Mouse (Mus musculus): ENCODE results near the gene Fkbp6. TPM values are rescaled to one million over a fixed set of nuclear protein-coding genes. Genes with fewer than 3 reads are reported as not detected.
"Not testable (repeated sequence)": the region's sequence is repeated elsewhere in the genome, so short reads cannot be mapped to it uniquely, and the experiment has no call there.

The Fkbp6 gene
- total RNA-seq (2021): not detected

DNA sequence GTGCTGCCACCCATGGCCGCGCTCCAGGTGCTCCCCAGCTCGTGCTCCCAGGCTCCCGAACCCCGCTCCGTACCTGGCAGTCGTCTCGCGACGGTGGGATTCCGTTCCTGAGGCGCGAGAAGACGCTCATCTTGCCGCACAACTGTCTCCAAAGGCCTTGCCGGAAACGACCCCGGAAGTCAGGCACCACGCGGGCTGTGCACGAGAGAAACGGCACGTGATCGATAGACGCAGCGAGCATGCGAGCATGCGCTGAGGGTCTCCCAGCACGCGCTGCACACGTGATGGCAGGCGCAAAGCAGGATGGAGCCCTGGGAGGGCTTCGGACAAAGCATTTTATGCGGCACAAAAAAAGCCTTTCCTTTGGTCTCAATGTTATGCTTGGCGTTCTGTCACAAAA is at the start of gene Fkbp6:
Gene Fkbp6, minus strand, starts transcription at position 183 of the 400 bp plus-strand sequence.
- DNase-seq: no peak

GRCm38 (mm10) chr5:135399382-135399781 is 49.5 kb upstream of the Fkbp6 start:
- DNase-seq: no peak

GRCm38 (mm10) chr5:135395826-135396225 is 46.0 kb upstream of the Fkbp6 start:
- no peak for DNase-seq

DNA sequence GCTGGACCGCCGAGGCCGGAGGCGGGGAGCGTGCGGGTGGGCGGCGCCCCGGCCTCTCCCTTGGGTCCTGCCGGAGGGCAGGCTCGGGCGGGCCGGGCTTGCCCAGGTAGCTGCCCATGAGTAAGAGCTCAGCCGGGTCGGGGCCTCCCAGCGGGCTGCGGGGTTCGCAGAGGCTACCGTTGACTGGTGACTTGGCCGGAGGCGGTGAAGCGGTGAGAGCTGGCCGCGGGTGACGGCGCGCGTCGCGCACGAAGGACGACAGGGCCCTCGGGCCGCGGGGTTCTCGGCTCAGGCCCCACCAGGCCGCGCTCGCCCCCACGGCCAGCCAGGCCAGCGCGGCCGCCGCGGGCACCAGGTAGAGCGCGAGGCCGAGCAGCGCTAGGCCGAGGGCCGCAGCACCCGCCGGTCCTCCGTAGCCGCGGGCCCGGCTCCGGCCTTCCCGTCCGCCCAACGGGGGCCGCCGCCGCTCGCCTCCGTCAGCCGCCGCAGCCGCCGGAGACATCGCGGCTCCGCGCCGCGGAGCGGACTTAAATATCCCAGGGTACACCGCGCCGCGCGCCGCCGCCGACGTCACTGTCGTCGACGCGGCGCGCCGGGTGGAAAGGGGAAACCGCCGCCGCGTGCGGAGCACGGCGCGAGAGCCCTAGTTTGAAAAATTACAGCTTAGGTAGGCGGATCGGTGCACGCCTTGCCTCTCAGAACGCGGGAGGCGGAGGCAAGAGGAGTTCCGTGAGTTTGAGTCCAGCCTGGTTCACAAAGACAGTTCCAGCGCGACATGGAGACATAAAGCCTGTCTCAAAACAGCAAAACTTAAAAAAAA is 44.4 kb upstream of the Fkbp6 start, which contains the start of gene Pom121:
Gene Pom121, minus strand, starts transcription at position 543 of the 820 bp plus-strand sequence.
- DNase-seq: peak; percentile 79

GRCm38 (mm10) chr5:135383771-135384170 is 33.9 kb upstream of the Fkbp6 start:
- DNase-seq: no peak

DNA sequence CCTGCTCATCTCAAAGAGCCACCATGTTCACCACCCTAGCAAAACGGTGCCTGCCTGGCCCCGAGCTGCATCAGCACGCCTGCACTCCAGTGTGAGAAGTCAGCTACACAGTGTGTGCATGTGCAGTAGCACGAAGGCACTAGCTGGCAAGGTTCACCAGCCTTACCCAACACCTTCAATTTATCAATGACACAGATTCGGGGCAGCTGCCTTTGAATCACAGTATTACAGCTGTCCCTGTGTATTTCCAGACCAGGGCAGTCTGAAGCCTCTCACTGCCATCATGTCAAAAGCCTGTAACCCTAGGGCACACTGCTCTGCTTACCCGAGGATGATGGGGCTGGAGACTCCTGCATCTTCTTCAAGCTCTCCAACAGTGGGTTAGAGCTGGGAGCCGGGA is 32.9 kb upstream of the Fkbp6 start:
- no peak for DNase-seq

DNA sequence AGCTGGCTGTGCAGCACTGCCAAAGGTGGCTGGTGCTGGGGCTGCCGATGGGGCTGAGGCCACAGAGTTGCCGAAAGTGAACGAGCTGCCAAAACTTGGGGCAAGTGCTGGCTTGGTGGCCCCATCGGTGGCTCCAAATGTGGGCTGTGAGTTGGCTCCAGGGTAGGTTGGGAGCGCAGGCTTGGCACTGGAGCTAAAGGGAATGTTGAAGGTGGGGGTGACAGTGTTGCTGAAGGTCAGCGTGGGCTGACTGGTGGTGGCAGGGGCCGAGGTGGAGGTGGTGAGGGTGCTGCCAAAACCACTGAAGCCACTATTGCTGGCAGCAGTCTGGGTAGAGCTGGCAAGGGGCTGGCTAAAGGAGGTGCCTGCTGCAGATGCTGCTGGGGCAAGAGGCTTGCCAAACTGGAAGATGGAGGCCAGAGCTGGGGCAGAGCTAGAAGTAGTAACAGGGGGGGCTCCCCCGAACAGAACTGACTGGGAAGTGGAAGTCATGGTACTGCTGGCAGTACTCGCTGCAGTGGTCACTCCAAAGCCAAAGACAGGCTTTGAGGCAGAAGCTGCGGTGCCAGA is 31.6 kb upstream of the Fkbp6 start:
- no peak for DNase-seq

GRCm38 (mm10) chr5:135380681-135381080 is 30.8 kb upstream of the Fkbp6 start:
- DNase-seq: no peak

DNA sequence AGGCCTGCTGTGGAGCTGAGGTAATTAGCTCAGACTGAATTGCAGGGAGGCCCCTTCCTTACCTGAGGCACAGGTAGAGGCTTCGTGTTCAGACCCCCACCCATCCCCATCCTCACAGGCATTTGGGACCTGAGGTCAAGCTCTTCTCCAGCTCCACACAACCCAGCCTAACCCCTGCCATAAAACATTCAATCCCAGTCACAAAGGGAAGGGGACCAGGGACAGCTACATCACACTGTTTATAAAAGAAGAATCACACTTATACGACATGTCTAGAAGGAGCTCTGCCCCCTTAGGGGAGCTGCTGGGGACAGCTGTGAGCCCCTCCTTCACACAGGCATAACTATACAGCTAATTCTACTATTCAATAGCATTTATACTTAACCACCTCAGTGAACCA is 26.5 kb upstream of the Fkbp6 start:
- no peak for DNase-seq

DNA sequence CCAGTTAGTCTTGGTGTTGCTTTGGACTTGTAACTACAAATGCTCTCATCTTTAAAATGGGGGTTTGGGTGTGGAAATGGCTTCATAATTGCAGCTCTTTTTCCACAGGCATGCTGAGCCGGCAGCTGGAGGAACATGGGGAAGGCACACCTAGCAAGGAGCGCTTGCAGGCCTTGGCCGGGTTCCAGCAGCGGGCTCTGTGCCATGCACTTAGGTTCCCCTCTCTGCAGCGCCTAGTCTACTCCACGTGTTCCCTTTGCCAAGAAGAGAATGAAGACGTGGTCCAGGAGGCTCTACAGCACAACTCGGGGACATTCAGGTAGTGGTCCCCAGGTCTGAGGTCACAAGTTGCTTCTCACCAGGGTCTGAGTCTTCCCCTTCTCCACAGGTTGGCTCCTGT is 25.3 kb upstream of the Fkbp6 start:
- DNase-seq: no peak

GRCm38 (mm10) chr5:135373601-135374000 is 23.8 kb upstream of the Fkbp6 start:
- DNase-seq: no peak

DNA sequence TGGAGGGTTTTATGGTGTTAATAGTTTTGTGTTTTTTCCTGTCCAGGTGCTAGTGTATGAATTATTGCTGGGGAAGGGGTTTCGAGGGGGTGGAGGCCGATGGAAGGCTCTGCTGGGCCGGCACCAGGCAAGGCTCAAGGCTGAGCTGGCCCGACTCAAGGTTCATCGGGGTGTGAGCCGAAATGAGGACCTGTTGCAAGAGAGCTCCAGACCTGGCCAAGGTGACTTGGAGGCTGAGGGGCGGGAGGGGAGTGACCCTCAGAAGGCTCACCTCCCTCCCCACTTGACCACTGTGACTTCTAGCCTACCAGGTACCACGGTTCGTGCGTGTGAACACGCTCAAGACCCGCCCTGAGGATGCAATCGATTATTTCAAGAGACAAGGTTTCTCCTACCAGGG is 21.4 kb upstream of the Fkbp6 start:
- no peak for DNase-seq

- DNase-seq: peak; percentile 91 to 94
These were observed 20.2 kb upstream of the Fkbp6 start, which contains the start of gene Nsun5 for GRCm38 (mm10) chr5:135369787-135370654. Gene Nsun5, plus strand, starts transcription at chr5:135369953.

GRCm38 (mm10) chr5:135369196-135369595 is 19.4 kb upstream of the Fkbp6 start:
- not testable (repeated sequence) for DNase-seq

GRCm38 (mm10) chr5:135368312-135368711 is 18.5 kb upstream of the Fkbp6 start:
- no peak for DNase-seq

- DNase-seq: no peak
These were observed 18.0 kb upstream of the Fkbp6 start for GRCm38 (mm10) chr5:135367841-135368240.

DNA sequence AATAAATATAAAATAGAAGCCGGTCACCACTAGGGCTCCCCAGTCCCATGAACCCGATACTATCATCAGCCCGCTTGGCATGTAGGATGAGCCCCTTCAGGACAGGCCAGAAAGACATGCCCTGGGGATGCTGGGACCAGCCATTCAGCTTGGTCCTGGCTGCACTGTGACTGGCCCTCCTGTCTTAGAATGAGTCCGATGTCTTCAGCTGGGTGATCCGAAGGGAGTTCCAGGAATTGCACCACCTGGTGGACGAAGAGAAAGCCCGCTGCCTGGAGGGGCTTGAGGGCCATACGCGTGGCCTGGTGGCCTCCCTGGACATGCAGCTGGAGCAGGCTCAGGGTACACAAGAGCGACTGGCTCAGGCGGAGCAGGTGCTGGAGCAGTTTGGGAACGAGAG is 13.7 kb upstream of the Fkbp6 start:
- no peak for DNase-seq

- DNase-seq: no peak
These were observed 12.7 kb upstream of the Fkbp6 start for GRCm38 (mm10) chr5:135362572-135362971.

GRCm38 (mm10) chr5:135359772-135360171 is 9.9 kb upstream of the Fkbp6 start:
- DNase-seq: no peak

GRCm38 (mm10) chr5:135357556-135357955 is 7.7 kb upstream of the Fkbp6 start:
- no peak for DNase-seq

- no peak for DNase-seq
These were observed 6.2 kb upstream of the Fkbp6 start for GRCm38 (mm10) chr5:135356090-135356489.

- DNase-seq: no peak
These were observed 3.7 kb upstream of the Fkbp6 start for GRCm38 (mm10) chr5:135353564-135353963.

GRCm38 (mm10) chr5:135352995-135353394 is 3.2 kb upstream of the Fkbp6 start, which contains the start of gene Trim50:
Gene Trim50, plus strand, starts transcription at chr5:135353295.
- DNase-seq: no peak
